Mouse (Mus musculus): ENCODE data around the gene Ptpn3. TPM values are rescaled to one million over a fixed set of nuclear protein-coding genes. Genes with fewer than 3 reads are reported as not detected.

Gene Ptpn3
- polyA plus RNA-seq, 1 experiment from 2014 or later, result 1.0 TPM

DNA sequence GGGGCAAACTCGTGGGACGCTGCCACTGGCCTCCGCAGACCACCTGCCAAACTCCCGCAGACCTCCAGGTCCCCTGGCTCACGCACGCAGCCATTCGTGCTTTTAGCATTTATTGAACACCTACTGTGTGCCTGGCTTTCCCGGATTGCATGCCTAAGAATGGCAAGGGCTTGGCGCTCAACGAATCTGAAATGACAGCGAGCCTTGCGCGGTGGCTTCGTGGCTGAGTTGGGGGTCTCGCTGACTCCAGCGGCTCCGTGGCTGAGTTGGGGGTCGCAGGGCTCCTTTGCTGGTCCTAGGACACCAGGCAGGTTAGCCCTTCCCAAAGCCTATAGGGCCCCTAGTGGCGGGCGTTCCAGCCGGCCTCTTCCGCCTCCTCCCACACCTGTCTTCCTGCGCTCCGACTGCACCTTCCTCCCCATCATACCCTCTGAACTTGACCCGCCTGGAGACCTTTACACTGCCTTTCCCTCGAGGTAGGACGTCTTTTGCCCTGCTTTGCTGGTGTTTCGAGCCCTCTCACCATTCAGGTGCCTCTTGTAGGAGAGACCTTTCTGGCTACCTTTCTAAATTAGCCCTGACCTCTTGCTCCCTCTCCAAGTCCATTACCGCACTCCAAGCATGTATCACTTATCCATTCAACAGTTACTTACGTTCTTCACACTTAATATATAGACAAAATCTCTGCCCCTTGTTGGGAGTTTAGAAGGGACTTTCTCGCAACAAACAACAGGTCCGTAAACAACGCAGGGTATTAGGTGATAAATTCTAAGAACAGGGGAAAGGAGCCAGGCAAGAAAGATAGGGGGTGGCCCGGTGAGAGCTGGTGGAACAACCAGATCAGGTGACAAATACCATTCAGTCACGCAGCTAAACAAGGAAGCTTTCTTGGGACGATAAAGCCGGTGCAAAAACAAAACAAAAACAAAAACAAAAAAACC lies 898 bp downstream of the Ptpn3 start:
- Histone ChIP-seq H3K36me3 (ENCODE audit: control insufficient read depth, insufficient read depth) (no peaks in the 10 kb centered on the region), H3K9ac (ENCODE audit: low read depth, low read length) (peak overlapping the region; percentile 57; the same call in 1 of the 2 replicates), H3K27me3 (ENCODE audit: control insufficient read depth, insufficient read depth, low read depth, low read length) (peaks cover 39% of the 10 kb centered on the region), H3K27ac (ENCODE audit: low read length) (no peak overlapping the region), H3K4me1 (ENCODE audit: control insufficient read depth, low read depth, low read length) (no peaks in the 10 kb centered on the region; the same call in 1 of the 2 replicates), H3K4me3 (ENCODE audit: low read depth, low read length) (peak overlapping the region; percentile 63), H3K4me2 (ENCODE audit: low read depth, low read length) (peak overlapping the region; percentile 68), H3K9me3 (replicated peaks; ENCODE audit: control insufficient read depth, low read length) (no peaks in the 10 kb centered on the region)
- 2% methylated on average over 37 of the region's 37 CpGs for WGBS (ENCODE audit: insufficient replicate concordance)
- 0 out of 2 replicates have a peak, but pooled peaks have one; percentile 47 for ATAC-seq (ENCODE audit: low read depth)

DNA sequence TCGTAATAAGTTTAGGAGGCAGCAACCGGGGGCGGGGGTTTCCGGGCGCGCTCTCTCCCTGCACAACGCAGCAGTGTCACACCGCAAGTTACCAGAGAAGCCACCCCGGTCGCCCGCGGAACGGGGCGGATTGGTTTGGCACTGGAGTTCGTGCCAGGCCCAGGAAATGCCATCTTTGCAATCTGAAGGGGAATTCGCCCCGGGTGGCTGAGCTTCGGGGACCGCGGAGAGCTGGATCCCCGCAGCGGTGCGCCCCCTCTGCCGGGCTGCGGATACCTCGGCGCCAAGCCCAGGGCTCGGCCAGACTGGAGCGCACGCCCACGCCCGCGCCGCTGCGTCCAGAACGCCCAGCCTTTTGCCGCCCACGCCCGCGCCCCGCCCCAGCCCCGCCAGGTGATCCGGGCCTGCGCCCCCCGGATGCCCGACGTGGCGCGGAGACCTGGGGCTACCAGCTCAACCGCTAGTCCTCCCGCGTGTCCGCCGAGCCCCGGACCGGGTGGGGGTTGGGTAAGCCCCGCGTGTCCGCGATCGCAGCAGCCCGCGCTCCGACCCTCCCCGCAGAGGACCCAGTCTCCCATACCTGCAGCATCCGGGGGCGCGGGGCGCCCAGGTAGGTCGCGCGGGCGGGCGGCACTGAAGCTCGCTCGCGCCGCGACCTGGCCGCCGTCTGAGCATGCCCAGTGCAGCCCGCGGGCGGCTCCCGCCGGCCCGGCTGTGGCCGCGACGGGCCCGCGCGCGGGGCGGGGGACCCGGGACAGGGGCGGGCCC lies 1.8 kb downstream of the Ptpn3 start:
- 1% methylated on average over 79 of the region's 97 CpGs for WGBS (ENCODE audit: insufficient replicate concordance)
- H3K27ac ChIP-seq (ENCODE audit: low read length), result no peak overlapping the region
- no peaks in the 10 kb centered on the region for H3K9me3 ChIP-seq (replicated peaks; ENCODE audit: control insufficient read depth, low read length)
- peak; percentile 73 for ATAC-seq (ENCODE audit: low read depth)
- H3K27me3 ChIP-seq (ENCODE audit: control insufficient read depth, insufficient read depth, low read depth, low read length), result peaks cover 39% of the 10 kb centered on the region
- no peaks in the 10 kb centered on the region for H3K36me3 ChIP-seq (ENCODE audit: control insufficient read depth, insufficient read depth)
- H3K4me2 ChIP-seq (ENCODE audit: low read depth, low read length), result peak overlapping the region; percentile 68
- peak overlapping the region; percentile 57 for H3K9ac ChIP-seq (ENCODE audit: low read depth, low read length)
- peaks cover 5% of the 10 kb centered on the region for H3K4me1 ChIP-seq (ENCODE audit: control insufficient read depth, low read depth, low read length)
- H3K4me3 ChIP-seq (ENCODE audit: low read depth, low read length), result peak overlapping the region; percentile 63

DNA sequence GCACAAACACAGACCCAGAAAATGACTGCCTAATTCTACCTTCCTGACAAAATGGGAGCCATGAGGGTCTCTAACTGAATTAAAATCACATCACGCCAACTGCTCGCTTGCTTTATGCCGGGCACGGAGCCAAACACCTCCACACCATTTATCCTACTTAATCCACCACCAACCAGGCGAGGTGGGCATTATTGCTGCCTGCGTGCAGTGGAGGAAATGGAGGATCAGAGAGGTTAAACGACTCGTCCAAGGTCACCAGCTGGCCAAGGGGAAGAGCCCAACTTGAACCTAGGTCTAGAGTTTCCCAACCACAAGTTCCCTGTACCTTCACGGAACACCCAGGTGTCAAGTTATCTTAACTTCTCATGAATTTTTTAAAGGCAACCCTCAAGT lies 2.3 kb downstream of the Ptpn3 start:
- Histone ChIP-seq H3K4me3 (ENCODE audit: low read depth, low read length) (peak overlapping the region; percentile 63), H3K9ac (ENCODE audit: low read depth, low read length) (no peak overlapping the region; the same call in 1 of the 2 replicates), H3K36me3 (ENCODE audit: control insufficient read depth, insufficient read depth) (no peaks in the 10 kb centered on the region), H3K27me3 (ENCODE audit: control insufficient read depth, insufficient read depth, low read depth, low read length) (peaks cover 39% of the 10 kb centered on the region), H3K4me1 (ENCODE audit: control insufficient read depth, low read depth, low read length) (peaks cover 5% of the 10 kb centered on the region), H3K27ac (ENCODE audit: low read length) (no peak overlapping the region), H3K9me3 (replicated peaks; ENCODE audit: control insufficient read depth, low read length) (no peaks in the 10 kb centered on the region), H3K4me2 (ENCODE audit: low read depth, low read length) (peak overlapping the region; percentile 68)
- 10% methylated on average over 9 of the region's 9 CpGs for WGBS (ENCODE audit: insufficient replicate concordance)
- no peak for ATAC-seq (ENCODE audit: low read depth)

DNA sequence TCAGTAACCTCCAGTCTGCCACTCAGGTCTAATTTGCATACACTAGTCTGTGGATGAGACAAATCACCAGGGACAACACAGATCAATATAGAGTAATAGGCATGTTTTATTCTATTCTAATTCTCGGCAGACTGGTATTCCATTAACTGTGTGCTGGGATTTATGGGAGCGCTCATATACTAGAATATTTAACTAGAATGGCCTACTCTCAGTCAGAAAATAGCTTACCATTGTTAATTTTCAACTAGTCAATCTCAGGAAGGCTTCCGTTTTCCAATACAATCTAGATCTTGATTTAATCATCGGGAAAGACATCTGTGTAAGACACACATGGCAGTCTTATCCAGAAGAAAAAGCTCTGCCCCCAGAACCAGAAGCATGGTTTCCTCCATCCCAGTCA lies 3.5 kb downstream of the Ptpn3 start:
- Histone ChIP-seq H3K9ac (ENCODE audit: low read depth, low read length) (no peak overlapping the region), H3K4me3 (ENCODE audit: low read depth, low read length) (no peak overlapping the region), H3K36me3 (ENCODE audit: control insufficient read depth, insufficient read depth) (no peaks in the 10 kb centered on the region), H3K4me2 (ENCODE audit: low read depth, low read length) (no peak overlapping the region), H3K9me3 (replicated peaks; ENCODE audit: control insufficient read depth, low read length) (no peaks in the 10 kb centered on the region), H3K4me1 (ENCODE audit: control insufficient read depth, low read depth, low read length) (peaks cover 5% of the 10 kb centered on the region), H3K27me3 (ENCODE audit: control insufficient read depth, insufficient read depth, low read depth, low read length) (peaks cover 39% of the 10 kb centered on the region), H3K27ac (ENCODE audit: low read length) (no peak overlapping the region)
- ATAC-seq (ENCODE audit: low read depth), result no peak
- WGBS (ENCODE audit: insufficient replicate concordance), result 45% methylated on average over 4 of the region's 4 CpGs

DNA sequence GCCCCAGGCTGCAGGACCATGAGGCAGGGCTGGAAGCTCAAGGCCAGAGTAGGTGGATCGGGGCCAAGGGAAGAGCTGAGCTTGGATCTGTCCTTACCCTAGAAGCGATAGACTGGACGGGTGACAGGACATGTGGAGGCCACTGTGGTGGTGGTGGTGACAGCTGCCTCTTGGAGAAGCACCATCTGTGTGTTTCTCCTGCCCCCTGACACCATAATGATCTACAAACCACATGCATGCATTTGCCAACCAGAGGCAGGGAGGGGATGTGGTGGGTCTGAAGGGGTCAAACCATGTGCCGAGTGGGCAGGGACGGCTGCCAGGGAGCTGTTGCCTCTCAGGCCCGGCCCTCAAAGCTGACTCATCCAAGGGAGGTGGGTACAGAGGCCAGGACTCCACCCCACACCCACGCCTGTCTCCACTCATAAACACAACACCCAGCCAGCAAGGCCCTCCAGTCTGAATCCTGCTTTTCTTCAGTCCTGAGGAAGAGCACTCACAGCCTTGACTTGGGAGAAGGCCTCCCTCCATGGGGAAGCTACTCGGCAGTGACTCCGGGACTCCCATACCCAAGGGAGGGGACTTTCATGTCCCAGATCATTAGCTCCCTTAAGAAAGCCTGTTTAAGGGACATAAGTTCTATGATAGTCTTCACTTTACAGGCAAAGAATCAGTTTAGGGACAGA lies 6.5 kb downstream of the Ptpn3 start:
- ATAC-seq (ENCODE audit: low read depth), result peak; percentile 55; the same call in 1 of the 2 replicates
- H3K4me2 ChIP-seq (ENCODE audit: low read depth, low read length), result no peak overlapping the region
- WGBS (ENCODE audit: insufficient replicate concordance), result 48% methylated on average over 9 of the region's 9 CpGs
- no peak overlapping the region for H3K4me3 ChIP-seq (ENCODE audit: low read depth, low read length)
- no peak overlapping the region for H3K27ac ChIP-seq (ENCODE audit: low read length)
- H3K9ac ChIP-seq (ENCODE audit: low read depth, low read length), result no peak overlapping the region
- H3K9me3 ChIP-seq (replicated peaks; ENCODE audit: control insufficient read depth, low read length), result no peaks in the 10 kb centered on the region
- peaks cover 18% of the 10 kb centered on the region for H3K27me3 ChIP-seq (ENCODE audit: control insufficient read depth, insufficient read depth, low read depth, low read length)
- no peaks in the 10 kb centered on the region for H3K36me3 ChIP-seq (ENCODE audit: control insufficient read depth, insufficient read depth)
- H3K4me1 ChIP-seq (ENCODE audit: control insufficient read depth, low read depth, low read length), result peaks cover 5% of the 10 kb centered on the region

DNA sequence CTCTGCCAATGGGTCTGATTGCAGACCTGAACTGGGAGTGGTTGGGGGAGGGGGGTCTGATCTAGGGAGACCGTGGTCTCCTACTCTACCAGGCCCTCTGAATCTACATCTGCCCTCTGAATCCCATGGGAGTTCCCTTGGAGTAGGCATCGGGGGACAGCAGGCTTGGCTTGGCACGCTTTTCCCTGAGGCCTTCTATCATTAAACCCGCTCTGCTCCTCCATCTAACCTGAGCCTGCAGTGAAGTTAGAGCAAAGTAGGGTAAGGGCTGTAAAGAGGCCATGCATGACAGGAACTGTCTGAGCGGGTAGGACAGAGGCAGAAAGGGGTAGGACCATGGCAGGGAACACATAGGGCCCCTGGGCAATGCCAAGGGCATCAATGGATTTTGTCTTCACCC lies 9.0 kb downstream of the Ptpn3 start:
- Histone ChIP-seq H3K4me3 (ENCODE audit: low read depth, low read length) (no peak overlapping the region), H3K9ac (ENCODE audit: low read depth, low read length) (no peak overlapping the region), H3K27ac (ENCODE audit: low read length) (no peak overlapping the region), H3K27me3 (ENCODE audit: control insufficient read depth, insufficient read depth, low read depth, low read length) (no peaks in the 10 kb centered on the region), H3K9me3 (replicated peaks; ENCODE audit: control insufficient read depth, low read length) (no peaks in the 10 kb centered on the region), H3K36me3 (ENCODE audit: control insufficient read depth, insufficient read depth) (no peaks in the 10 kb centered on the region), H3K4me2 (ENCODE audit: low read depth, low read length) (no peak overlapping the region), H3K4me1 (ENCODE audit: control insufficient read depth, low read depth, low read length) (peaks cover 5% of the 10 kb centered on the region)
- 64% methylated on average over 5 of the region's 5 CpGs for WGBS (ENCODE audit: insufficient replicate concordance)
- ATAC-seq (ENCODE audit: low read depth), result no peak

DNA sequence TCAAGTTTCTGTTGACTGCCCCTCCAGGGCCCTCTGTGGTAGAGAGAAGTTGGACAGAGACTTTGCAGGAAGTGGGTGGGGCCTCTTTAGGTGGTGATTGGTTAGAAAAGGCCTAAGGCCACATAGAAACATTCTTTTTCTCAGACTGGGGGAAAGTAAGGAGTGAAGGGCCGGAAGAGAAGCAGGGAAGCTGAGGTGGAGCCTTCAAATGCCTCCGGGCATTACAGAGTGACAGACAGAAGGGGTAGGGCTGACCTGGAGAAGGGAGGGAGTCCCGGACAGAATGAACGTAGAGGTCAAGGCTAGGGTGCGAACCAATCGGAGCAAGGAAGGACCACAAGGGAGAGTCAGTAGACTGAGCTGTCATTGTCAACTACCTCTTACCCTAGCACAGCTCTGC lies 11.6 kb downstream of the Ptpn3 start:
- WGBS (ENCODE audit: insufficient replicate concordance), result 71% methylated on average over 6 of the region's 6 CpGs
- Histone ChIP-seq H3K4me1 (ENCODE audit: control insufficient read depth, low read depth, low read length) (peaks cover under 1% of the 10 kb centered on the region; the same call in 1 of the 2 replicates), H3K9ac (ENCODE audit: low read depth, low read length) (no peak overlapping the region), H3K36me3 (ENCODE audit: control insufficient read depth, insufficient read depth) (no peaks in the 10 kb centered on the region), H3K9me3 (replicated peaks; ENCODE audit: control insufficient read depth, low read length) (no peaks in the 10 kb centered on the region), H3K4me2 (ENCODE audit: low read depth, low read length) (no peak overlapping the region), H3K27ac (ENCODE audit: low read length) (no peak overlapping the region), H3K4me3 (ENCODE audit: low read depth, low read length) (no peak overlapping the region), H3K27me3 (ENCODE audit: control insufficient read depth, insufficient read depth, low read depth, low read length) (no peaks in the 10 kb centered on the region)
- no peak for ATAC-seq (ENCODE audit: low read depth)

DNA sequence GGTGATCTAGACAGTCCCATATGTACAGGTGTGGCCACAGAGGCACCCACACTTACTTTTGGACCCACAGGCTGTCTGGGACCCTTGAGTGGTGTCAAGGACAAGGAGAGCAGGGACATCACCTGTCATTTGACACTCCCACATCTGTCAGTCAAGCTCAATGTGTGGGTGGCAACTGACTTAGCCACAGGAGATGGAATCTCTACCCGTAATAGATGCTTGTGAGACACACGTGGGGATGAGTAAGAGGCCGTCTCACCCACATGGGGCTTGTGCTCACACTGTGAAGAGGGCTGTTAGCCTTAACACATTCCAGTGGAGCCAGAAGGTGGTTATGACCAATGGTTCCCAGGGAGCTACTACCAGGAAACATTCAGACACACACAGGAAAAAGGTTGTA lies 13.8 kb downstream of the Ptpn3 start:
- WGBS (ENCODE audit: insufficient replicate concordance), result 53% methylated on average over 3 of the region's 3 CpGs
- Histone ChIP-seq H3K36me3 (ENCODE audit: control insufficient read depth, insufficient read depth) (no peaks in the 10 kb centered on the region), H3K27me3 (ENCODE audit: control insufficient read depth, insufficient read depth, low read depth, low read length) (no peaks in the 10 kb centered on the region), H3K4me1 (ENCODE audit: control insufficient read depth, low read depth, low read length) (no peaks in the 10 kb centered on the region), H3K27ac (ENCODE audit: low read length) (no peak overlapping the region), H3K9me3 (replicated peaks; ENCODE audit: control insufficient read depth, low read length) (no peaks in the 10 kb centered on the region), H3K9ac (ENCODE audit: low read depth, low read length) (no peak overlapping the region), H3K4me2 (ENCODE audit: low read depth, low read length) (no peak overlapping the region), H3K4me3 (ENCODE audit: low read depth, low read length) (no peak overlapping the region)
- ATAC-seq (ENCODE audit: low read depth), result no peak

Measured in liver, embryonic 16.5 days (tissue).